Mouse (Mus musculus): ENCODE data around the gene Pgm5. TPM values are rescaled to one million over a fixed set of nuclear protein-coding genes. Genes with fewer than 3 reads are reported as not detected.

Gene Pgm5
- polyA plus RNA-seq, 1 experiment = 0.18 TPM

DNA sequence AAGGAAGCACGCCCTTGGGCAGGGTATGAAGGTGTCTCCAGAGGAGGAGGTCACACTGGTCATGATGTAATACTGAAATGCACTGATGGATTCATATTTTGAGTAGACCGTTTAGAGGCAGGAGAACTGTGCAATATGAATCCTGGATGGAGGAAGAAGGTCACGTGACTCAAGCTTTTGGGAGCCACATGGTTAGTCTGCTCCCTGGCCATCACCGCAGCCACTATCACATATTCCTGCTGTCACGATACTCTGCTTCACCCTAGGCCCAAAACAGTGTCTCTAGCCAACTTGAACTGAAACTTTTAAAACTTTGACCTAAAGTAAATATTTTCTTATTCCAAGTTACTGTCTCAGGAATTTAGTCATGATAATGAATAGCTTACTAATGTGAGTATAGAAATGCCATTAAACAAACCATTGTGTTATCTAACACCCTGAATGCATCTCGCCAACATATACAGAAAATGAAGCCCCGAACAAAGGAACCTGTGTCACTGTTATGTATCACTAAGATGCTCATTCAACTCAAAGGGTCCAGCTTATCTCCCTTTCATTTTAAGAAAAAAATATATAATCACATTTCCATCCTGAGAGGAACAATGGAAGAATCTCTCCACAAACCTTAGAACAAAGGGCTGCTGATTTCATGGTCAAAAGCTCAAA lies 108.6 kb downstream of the Pgm5 start:
- no peaks in the 10 kb centered on the region for H3K27me3 ChIP-seq (ENCODE audit: control insufficient read depth, insufficient read depth, low read length, poor library complexity, severe bottlenecking)
- H3K4me3 ChIP-seq (ENCODE audit: low read depth, low read length) = no peak overlapping the region
- H3K9ac ChIP-seq (ENCODE audit: low read depth, poor library complexity, severe bottlenecking) = no peak overlapping the region
- TF ChIP-seq EP300 (IDR thresholded peaks at IDR 0.05; ENCODE audit: insufficient read depth, low read depth, low read length) (no peak), CTCF (IDR thresholded peaks at IDR 0.05; ENCODE audit: low read depth, low read length) (no peak), POLR2A (IDR thresholded peaks at IDR 0.05; ENCODE audit: insufficient read depth, low read length) (no peak)
- no peaks in the 10 kb centered on the region for H3K36me3 ChIP-seq (ENCODE audit: control insufficient read depth, insufficient read depth, low read length, poor library complexity, severe bottlenecking)
- no peaks in the 10 kb centered on the region for H3K9me3 ChIP-seq (replicated peaks; ENCODE audit: control insufficient read depth, insufficient read depth, low read length, poor library complexity, severe bottlenecking)
- H3K27ac ChIP-seq (ENCODE audit: insufficient read depth, low read length) = no peak overlapping the region
- H3K4me1 ChIP-seq (ENCODE audit: control insufficient read depth, insufficient read depth, low read length) = no peaks in the 10 kb centered on the region

DNA sequence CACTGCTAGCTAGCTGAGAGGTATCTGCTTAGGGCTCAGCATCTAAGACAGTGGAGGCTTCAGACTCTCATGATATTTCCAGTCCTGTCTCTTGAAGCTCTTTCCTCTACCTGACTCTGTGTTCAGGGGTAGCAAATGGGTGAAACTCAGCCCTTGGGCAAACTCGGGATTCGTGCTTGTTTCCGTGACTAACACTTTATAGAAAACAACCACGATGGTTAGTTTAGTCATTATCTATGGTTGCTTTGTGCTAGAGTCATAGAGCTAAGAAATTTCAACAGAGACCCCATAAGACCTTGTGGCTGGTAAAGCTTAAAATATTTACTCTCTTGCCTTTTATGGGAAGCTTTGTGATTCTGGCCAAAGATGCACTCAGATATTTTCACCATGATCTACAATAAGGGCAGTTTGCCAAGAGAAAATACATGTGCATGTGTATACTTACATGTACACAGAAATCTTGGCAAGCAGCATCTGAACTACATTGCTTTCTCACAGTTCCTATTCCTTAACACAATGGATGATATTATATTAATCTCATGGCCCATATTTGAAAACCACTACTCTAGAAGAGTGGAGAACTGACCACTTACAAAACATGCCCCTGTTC lies 115.3 kb downstream of the Pgm5 start:
- H3K27me3 ChIP-seq (ENCODE audit: control insufficient read depth, insufficient read depth, low read length, poor library complexity, severe bottlenecking) = no peaks in the 10 kb centered on the region
- H3K9me3 ChIP-seq (replicated peaks; ENCODE audit: control insufficient read depth, insufficient read depth, low read length, poor library complexity, severe bottlenecking) = no peaks in the 10 kb centered on the region
- H3K27ac ChIP-seq (ENCODE audit: insufficient read depth, low read length) = no peak overlapping the region
- no peak overlapping the region for H3K9ac ChIP-seq (ENCODE audit: low read depth, poor library complexity, severe bottlenecking)
- no peaks in the 10 kb centered on the region for H3K4me1 ChIP-seq (ENCODE audit: control insufficient read depth, insufficient read depth, low read length)
- TF ChIP-seq EP300 (IDR thresholded peaks at IDR 0.05; ENCODE audit: insufficient read depth, low read depth, low read length) = no peak
- no peak for TF ChIP-seq CTCF (IDR thresholded peaks at IDR 0.05; ENCODE audit: low read depth, low read length)
- no peak for TF ChIP-seq POLR2A (IDR thresholded peaks at IDR 0.05; ENCODE audit: insufficient read depth, low read length)
- no peak overlapping the region for H3K4me3 ChIP-seq (ENCODE audit: low read depth, low read length)
- H3K36me3 ChIP-seq (ENCODE audit: control insufficient read depth, insufficient read depth, low read length, poor library complexity, severe bottlenecking) = no peaks in the 10 kb centered on the region

DNA sequence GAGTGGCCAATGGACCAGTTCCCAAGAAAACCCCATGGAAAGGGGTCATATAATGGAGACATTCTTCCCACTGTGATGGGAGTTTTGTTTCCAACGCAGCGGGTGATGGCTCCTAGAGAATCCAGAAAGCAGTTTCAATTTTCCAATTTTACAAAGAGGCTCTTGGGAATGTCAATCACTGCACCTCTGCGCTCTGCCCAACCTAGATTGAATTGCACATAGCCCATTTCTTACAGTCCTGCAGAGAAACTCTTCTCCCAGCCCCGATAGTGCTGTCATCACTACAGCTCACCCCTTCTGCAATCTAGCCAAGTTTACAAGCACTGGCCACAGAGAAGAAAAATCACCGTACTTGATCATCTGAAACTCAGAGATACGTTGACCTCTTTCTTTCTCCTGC lies 119.0 kb downstream of the Pgm5 start:
- Histone ChIP-seq H3K27me3 (ENCODE audit: control insufficient read depth, insufficient read depth, low read length, poor library complexity, severe bottlenecking) (no peaks in the 10 kb centered on the region), H3K9me3 (replicated peaks; ENCODE audit: control insufficient read depth, insufficient read depth, low read length, poor library complexity, severe bottlenecking) (no peaks in the 10 kb centered on the region), H3K4me3 (ENCODE audit: low read depth, low read length) (no peak overlapping the region), H3K36me3 (ENCODE audit: control insufficient read depth, insufficient read depth, low read length, poor library complexity, severe bottlenecking) (no peaks in the 10 kb centered on the region), H3K9ac (ENCODE audit: low read depth, poor library complexity, severe bottlenecking) (no peak overlapping the region), H3K4me1 (ENCODE audit: control insufficient read depth, insufficient read depth, low read length) (no peaks in the 10 kb centered on the region), H3K27ac (ENCODE audit: insufficient read depth, low read length) (no peak overlapping the region)
- no peak for TF ChIP-seq POLR2A (IDR thresholded peaks at IDR 0.05; ENCODE audit: insufficient read depth, low read length)
- no peak for TF ChIP-seq EP300 (IDR thresholded peaks at IDR 0.05; ENCODE audit: insufficient read depth, low read depth, low read length)
- no peak for TF ChIP-seq CTCF (IDR thresholded peaks at IDR 0.05; ENCODE audit: low read depth, low read length)

DNA sequence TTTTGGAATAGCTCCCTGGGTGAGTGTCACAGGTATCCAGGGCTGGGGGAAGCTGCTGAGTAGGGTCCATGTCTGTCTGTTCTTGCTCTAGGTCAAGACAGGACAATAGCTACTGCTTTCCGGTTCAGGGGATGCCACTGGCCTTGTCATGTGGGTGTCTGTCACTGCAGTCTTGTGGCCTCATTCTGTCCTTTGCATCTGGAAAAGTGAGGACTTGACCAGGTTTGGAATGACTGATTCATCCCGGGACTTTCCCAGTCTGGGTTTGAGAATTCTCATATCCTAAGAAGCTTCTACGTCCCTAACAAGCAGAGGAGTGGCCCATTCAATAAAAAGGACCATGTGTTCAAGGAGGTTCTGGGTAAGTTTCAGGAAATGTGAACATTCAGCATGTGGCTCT lies 122.9 kb downstream of the Pgm5 start:
- no peak overlapping the region for H3K9ac ChIP-seq (ENCODE audit: low read depth, poor library complexity, severe bottlenecking)
- TF ChIP-seq EP300 (IDR thresholded peaks at IDR 0.05; ENCODE audit: insufficient read depth, low read depth, low read length) (no peak), CTCF (IDR thresholded peaks at IDR 0.05; ENCODE audit: low read depth, low read length) (no peak), POLR2A (IDR thresholded peaks at IDR 0.05; ENCODE audit: insufficient read depth, low read length) (no peak)
- H3K27ac ChIP-seq (ENCODE audit: insufficient read depth, low read length) = no peak overlapping the region
- H3K4me1 ChIP-seq (ENCODE audit: control insufficient read depth, insufficient read depth, low read length) = no peaks in the 10 kb centered on the region
- H3K9me3 ChIP-seq (replicated peaks; ENCODE audit: control insufficient read depth, insufficient read depth, low read length, poor library complexity, severe bottlenecking) = no peaks in the 10 kb centered on the region
- no peaks in the 10 kb centered on the region for H3K27me3 ChIP-seq (ENCODE audit: control insufficient read depth, insufficient read depth, low read length, poor library complexity, severe bottlenecking)
- H3K36me3 ChIP-seq (ENCODE audit: control insufficient read depth, insufficient read depth, low read length, poor library complexity, severe bottlenecking) = no peaks in the 10 kb centered on the region
- no peak overlapping the region for H3K4me3 ChIP-seq (ENCODE audit: low read depth, low read length)

DNA sequence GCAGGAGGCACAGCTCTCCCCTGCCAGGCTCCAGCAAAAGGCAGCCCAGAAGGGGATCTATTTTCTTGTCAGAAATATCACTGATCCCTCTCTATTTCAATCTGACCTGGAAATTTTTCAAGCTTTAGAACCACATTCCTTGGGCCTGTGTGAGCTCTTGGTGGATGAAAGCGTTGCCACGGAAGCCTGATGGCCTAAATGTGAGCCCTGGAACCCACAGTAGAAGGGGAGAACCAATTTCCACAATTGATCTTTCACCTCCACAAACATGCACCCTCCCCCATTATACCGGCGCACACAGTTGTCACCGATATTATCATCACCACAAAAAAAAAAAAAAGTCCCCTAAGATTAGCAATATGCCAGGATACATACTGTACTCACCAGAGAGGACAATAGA lies 123.6 kb downstream of the Pgm5 start:
- Histone ChIP-seq H3K27me3 (ENCODE audit: control insufficient read depth, insufficient read depth, low read length, poor library complexity, severe bottlenecking) (no peaks in the 10 kb centered on the region), H3K36me3 (ENCODE audit: control insufficient read depth, insufficient read depth, low read length, poor library complexity, severe bottlenecking) (no peaks in the 10 kb centered on the region), H3K27ac (ENCODE audit: insufficient read depth, low read length) (no peak overlapping the region), H3K9ac (ENCODE audit: low read depth, poor library complexity, severe bottlenecking) (no peak overlapping the region), H3K4me1 (ENCODE audit: control insufficient read depth, insufficient read depth, low read length) (no peaks in the 10 kb centered on the region), H3K4me3 (ENCODE audit: low read depth, low read length) (no peak overlapping the region), H3K9me3 (replicated peaks; ENCODE audit: control insufficient read depth, insufficient read depth, low read length, poor library complexity, severe bottlenecking) (no peaks in the 10 kb centered on the region)
- TF ChIP-seq EP300 (IDR thresholded peaks at IDR 0.05; ENCODE audit: insufficient read depth, low read depth, low read length) (no peak), POLR2A (IDR thresholded peaks at IDR 0.05; ENCODE audit: insufficient read depth, low read length) (no peak), CTCF (IDR thresholded peaks at IDR 0.05; ENCODE audit: low read depth, low read length) (no peak)

DNA sequence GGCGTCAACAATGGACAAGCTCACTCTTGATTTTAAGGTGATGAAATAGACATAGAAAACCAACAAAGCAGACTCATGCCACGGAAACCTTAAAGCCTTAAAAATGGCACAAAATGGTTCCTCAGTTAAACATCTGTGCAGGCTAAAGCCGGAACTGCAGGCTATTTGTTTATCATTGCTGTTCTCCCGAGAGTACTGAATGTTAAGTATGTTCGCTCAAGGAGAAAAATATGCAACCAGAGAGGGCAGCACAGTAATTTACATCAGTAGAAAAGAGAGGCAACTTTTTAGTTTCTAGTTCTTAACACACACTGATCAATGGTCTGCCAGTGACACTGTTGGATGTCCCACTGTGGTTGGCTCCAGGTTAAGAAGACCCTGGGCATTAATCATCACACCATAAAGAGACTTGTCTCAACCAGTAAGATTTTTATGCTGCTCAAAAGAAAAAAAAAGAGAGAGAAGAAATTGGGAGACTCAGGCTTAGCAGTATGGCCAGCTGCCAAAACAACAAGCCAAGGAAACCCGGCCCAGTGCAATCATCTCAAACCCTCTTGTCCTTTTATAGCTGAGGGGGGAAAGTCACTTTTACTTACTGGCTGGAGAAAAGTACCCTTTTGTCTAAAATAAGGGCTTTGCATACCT lies 126.0 kb downstream of the Pgm5 start:
- H3K4me3 ChIP-seq (ENCODE audit: low read depth, low read length) = no peak overlapping the region
- no peaks in the 10 kb centered on the region for H3K9me3 ChIP-seq (replicated peaks; ENCODE audit: control insufficient read depth, insufficient read depth, low read length, poor library complexity, severe bottlenecking)
- no peak overlapping the region for H3K9ac ChIP-seq (ENCODE audit: low read depth, poor library complexity, severe bottlenecking)
- TF ChIP-seq EP300 (IDR thresholded peaks at IDR 0.05; ENCODE audit: insufficient read depth, low read depth, low read length) (no peak), POLR2A (IDR thresholded peaks at IDR 0.05; ENCODE audit: insufficient read depth, low read length) (no peak), CTCF (IDR thresholded peaks at IDR 0.05; ENCODE audit: low read depth, low read length) (no peak)
- H3K4me1 ChIP-seq (ENCODE audit: control insufficient read depth, insufficient read depth, low read length) = no peaks in the 10 kb centered on the region
- H3K27ac ChIP-seq (ENCODE audit: insufficient read depth, low read length) = no peak overlapping the region
- H3K36me3 ChIP-seq (ENCODE audit: control insufficient read depth, insufficient read depth, low read length, poor library complexity, severe bottlenecking) = no peaks in the 10 kb centered on the region
- H3K27me3 ChIP-seq (ENCODE audit: control insufficient read depth, insufficient read depth, low read length, poor library complexity, severe bottlenecking) = no peaks in the 10 kb centered on the region

All from ES-Bruce4 (cell line).